Mouse (Mus musculus) right cerebral cortex, postnatal 25 days (tissue): ENCODE data around the gene Rdh16f2.
"Not testable (repeated sequence)": the region's sequence is repeated elsewhere in the genome, so short reads cannot be mapped to it uniquely, and the experiment has no call there.

Source experiments
- DNase-seq: peaks from one replicate; pipeline ENCODE4 v3.0.0; 2022

The Rdh16f2 gene

GRCm38 (mm10) chr10:127866232-127866631 lies at the start of gene Rdh16f2:
TSS of gene Rdh16f2 (plus strand) at chr10:127866474.
- DNase-seq = no peak

- DNase-seq = not testable (repeated sequence)
Measured at GRCm38 (mm10) chr10:127817268-127817910, 48.9 kb upstream of the Rdh16f2 start.

- not testable (repeated sequence) for DNase-seq
Measured at GRCm38 (mm10) chr10:127821806-127822205, 44.5 kb upstream of the Rdh16f2 start.

GRCm38 (mm10) chr10:127825386-127825785 lies 40.9 kb upstream of the Rdh16f2 start:
- DNase-seq = no peak

- DNase-seq = no peak
Measured at GRCm38 (mm10) chr10:127829121-127829520, 37.2 kb upstream of the Rdh16f2 start.

- DNase-seq = not testable (repeated sequence)
Measured at GRCm38 (mm10) chr10:127834186-127834585, 32.1 kb upstream of the Rdh16f2 start.

GRCm38 (mm10) chr10:127835292-127835691 lies 31.0 kb upstream of the Rdh16f2 start:
- DNase-seq = no peak

- not testable (repeated sequence) for DNase-seq
Measured at GRCm38 (mm10) chr10:127837793-127838192, 28.5 kb upstream of the Rdh16f2 start.

GRCm38 (mm10) chr10:127838539-127838938 lies 27.7 kb upstream of the Rdh16f2 start:
- DNase-seq = no peak

GRCm38 (mm10) chr10:127840776-127841175 lies 25.5 kb upstream of the Rdh16f2 start:
- no peak for DNase-seq

GRCm38 (mm10) chr10:127845945-127846344 lies 20.3 kb upstream of the Rdh16f2 start:
- not testable (repeated sequence) for DNase-seq

GRCm38 (mm10) chr10:127848089-127848488 lies 18.2 kb upstream of the Rdh16f2 start:
- DNase-seq = no peak

- DNase-seq = no peak
Measured at GRCm38 (mm10) chr10:127849628-127850027, 16.6 kb upstream of the Rdh16f2 start, which contains the start of gene Rdh19. TSS of gene Rdh19 (plus strand) at chr10:127849928.

GRCm38 (mm10) chr10:127856376-127856775 lies 9.9 kb upstream of the Rdh16f2 start:
- no peak for DNase-seq

GRCm38 (mm10) chr10:127864931-127865330 lies 1.3 kb upstream of the Rdh16f2 start:
- no peak for DNase-seq

- no peak for DNase-seq
Measured at GRCm38 (mm10) chr10:127872484-127872883, 6.2 kb downstream of the Rdh16f2 start.

- no peak for DNase-seq
Measured at GRCm38 (mm10) chr10:127877681-127878080, 11.4 kb downstream of the Rdh16f2 start.

- no peak for DNase-seq
Measured at GRCm38 (mm10) chr10:127878262-127879057, 12.2 kb downstream of the Rdh16f2 start.

GRCm38 (mm10) chr10:127879155-127879688 lies 12.9 kb downstream of the Rdh16f2 start:
- DNase-seq = no peak

- no peak for DNase-seq
Measured at GRCm38 (mm10) chr10:127881041-127881440, 14.8 kb downstream of the Rdh16f2 start.

- DNase-seq = no peak
Measured at GRCm38 (mm10) chr10:127886551-127886950, 20.3 kb downstream of the Rdh16f2 start.

GRCm38 (mm10) chr10:127886971-127887370 lies 20.7 kb downstream of the Rdh16f2 start:
- no peak for DNase-seq

- no peak for DNase-seq
Measured at GRCm38 (mm10) chr10:127888605-127889004, 22.3 kb downstream of the Rdh16f2 start, which contains the start of gene Rdh7. TSS of gene Rdh7 (minus strand) at chr10:127888817.

- DNase-seq = no peak
Measured at GRCm38 (mm10) chr10:127891481-127891880, 25.2 kb downstream of the Rdh16f2 start.
